Mouse (Mus musculus): Measurements from ENCODE around the gene Mpzl1. TPM values are rescaled to one million over a fixed set of nuclear protein-coding genes. Genes with fewer than 3 reads are reported as not detected.

Mpzl1 gene
- total and polyA plus RNA-seq, 2 experiments: 1.4 to 5.8 TPM

DNA sequence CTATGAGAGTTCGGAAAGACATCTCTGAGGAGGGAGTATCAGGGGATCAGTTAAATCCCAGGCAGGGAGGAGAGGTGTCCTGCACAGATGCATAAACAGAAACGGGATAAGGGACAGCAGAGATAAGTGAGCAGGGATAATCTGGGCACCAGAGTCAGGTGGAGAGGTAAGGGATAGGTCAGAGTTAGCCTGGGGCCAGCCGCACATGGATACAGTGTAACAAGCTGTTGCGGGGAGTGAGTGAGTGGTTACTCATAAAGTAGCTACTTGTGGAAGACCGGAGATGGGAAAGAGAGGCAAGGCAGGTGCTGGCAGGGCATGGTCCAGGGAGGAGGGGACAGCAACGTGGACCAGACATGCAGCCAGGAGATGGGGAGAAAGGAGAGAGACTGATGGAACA is 35.7 kb upstream of the Mpzl1 start:
- no peak overlapping the region for H3K27ac ChIP-seq (replicated peaks; ENCODE audit: insufficient read depth, low read depth, low read length)
- no peak for TF ChIP-seq CTCF (IDR thresholded peaks at IDR 0.05; ENCODE audit: low read depth, low read length)
- no peak for TF ChIP-seq POLR2A (IDR thresholded peaks at IDR 0.05; ENCODE audit: extremely low read depth, insufficient read depth, low read length)
- H3K9ac ChIP-seq (ENCODE audit: low read depth, low read length): no peak overlapping the region
- DNase-seq (ENCODE audit: extremely low read depth, low read depth, low spot score): no peak
- no peaks in the 10 kb centered on the region for H3K27me3 ChIP-seq (ENCODE audit: control insufficient read depth, insufficient read depth, low read length)
- H3K4me1 ChIP-seq (ENCODE audit: control insufficient read depth, insufficient read depth, low read length): peaks cover 6% of the 10 kb centered on the region; the same call in 1 of the 2 replicates
- no peaks in the 10 kb centered on the region for H3K79me2 ChIP-seq (ENCODE audit: control insufficient read depth, insufficient read depth, low read length)
- WGBS: 79% methylated on average over 6 of the region's 6 CpGs
- no peaks in the 10 kb centered on the region for H3K36me3 ChIP-seq (ENCODE audit: control insufficient read depth, insufficient read depth, low read length)
- H3K4me3 ChIP-seq (ENCODE audit: insufficient read depth, low read depth, low read length): no peak overlapping the region

DNA sequence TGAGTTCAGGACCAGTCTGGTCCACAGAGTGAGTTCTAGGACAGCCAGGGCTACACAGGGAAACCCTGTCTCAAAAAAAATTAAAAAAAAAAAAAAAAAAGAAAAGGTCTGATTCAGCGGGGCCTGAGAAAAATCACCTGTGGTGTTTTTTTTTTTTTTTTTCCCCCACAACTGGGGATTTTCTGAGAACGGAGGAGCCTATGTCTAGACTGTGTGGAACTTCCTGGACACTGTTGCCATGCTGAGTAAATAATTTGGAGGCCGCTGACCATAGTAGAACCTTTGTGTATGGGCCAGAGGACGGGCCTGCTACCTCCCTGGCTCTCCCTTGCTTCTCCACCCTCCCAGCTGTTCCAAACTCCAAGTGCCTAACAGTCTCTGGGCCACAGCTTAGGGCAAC is 34.6 kb upstream of the Mpzl1 start:
- Histone ChIP-seq H3K4me1 (ENCODE audit: control insufficient read depth, insufficient read depth, low read length) (peaks cover 5% of the 10 kb centered on the region; the same call in 1 of the 2 replicates), H3K4me3 (ENCODE audit: insufficient read depth, low read depth, low read length) (no peak overlapping the region), H3K79me2 (ENCODE audit: control insufficient read depth, insufficient read depth, low read length) (no peaks in the 10 kb centered on the region), H3K27me3 (ENCODE audit: control insufficient read depth, insufficient read depth, low read length) (no peaks in the 10 kb centered on the region), H3K27ac (replicated peaks; ENCODE audit: insufficient read depth, low read depth, low read length) (no peak overlapping the region), H3K9ac (ENCODE audit: low read depth, low read length) (no peak overlapping the region), H3K36me3 (ENCODE audit: control insufficient read depth, insufficient read depth, low read length) (no peaks in the 10 kb centered on the region)
- no peak for TF ChIP-seq POLR2A (IDR thresholded peaks at IDR 0.05; ENCODE audit: extremely low read depth, insufficient read depth, low read length)
- no peak for TF ChIP-seq CTCF (IDR thresholded peaks at IDR 0.05; ENCODE audit: low read depth, low read length)
- WGBS: 60% methylated on average over 4 of the region's 4 CpGs
- no peak for DNase-seq (ENCODE audit: extremely low read depth, low read depth, low spot score)

DNA sequence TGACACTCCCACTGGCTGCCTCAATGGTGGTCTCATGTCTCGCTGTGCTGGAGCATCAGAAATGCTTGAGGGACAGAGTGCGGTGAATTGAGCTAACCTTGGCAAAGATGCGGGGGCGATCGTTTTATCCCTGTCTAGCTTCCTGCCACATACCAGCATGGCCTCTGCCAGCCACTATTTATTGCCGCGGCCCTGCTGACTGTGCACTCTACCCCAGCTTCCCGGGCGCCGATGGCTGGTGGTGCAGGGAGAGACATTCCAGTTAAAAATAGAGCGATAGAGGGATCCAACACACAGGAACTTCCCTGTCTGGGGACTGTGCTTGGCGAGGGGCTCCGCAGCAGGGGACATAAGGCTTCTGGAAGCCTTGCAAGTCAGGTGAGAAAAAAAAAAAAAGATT is 33.0 kb upstream of the Mpzl1 start:
- Histone ChIP-seq H3K79me2 (ENCODE audit: control insufficient read depth, insufficient read depth, low read length) (no peaks in the 10 kb centered on the region), H3K36me3 (ENCODE audit: control insufficient read depth, insufficient read depth, low read length) (no peaks in the 10 kb centered on the region), H3K27ac (replicated peaks; ENCODE audit: insufficient read depth, low read depth, low read length) (peak overlapping the region; percentile 22), H3K4me1 (ENCODE audit: control insufficient read depth, insufficient read depth, low read length) (peaks cover 6% of the 10 kb centered on the region; the same call in 1 of the 2 replicates), H3K4me3 (ENCODE audit: insufficient read depth, low read depth, low read length) (no peak overlapping the region), H3K27me3 (ENCODE audit: control insufficient read depth, insufficient read depth, low read length) (no peaks in the 10 kb centered on the region), H3K9ac (ENCODE audit: low read depth, low read length) (no peak overlapping the region)
- WGBS: 58% methylated on average over 13 of the region's 13 CpGs
- no peak for TF ChIP-seq POLR2A (IDR thresholded peaks at IDR 0.05; ENCODE audit: extremely low read depth, insufficient read depth, low read length)
- no peak for TF ChIP-seq CTCF (IDR thresholded peaks at IDR 0.05; ENCODE audit: low read depth, low read length)
- no peak for DNase-seq (ENCODE audit: extremely low read depth, low read depth, low spot score)

DNA sequence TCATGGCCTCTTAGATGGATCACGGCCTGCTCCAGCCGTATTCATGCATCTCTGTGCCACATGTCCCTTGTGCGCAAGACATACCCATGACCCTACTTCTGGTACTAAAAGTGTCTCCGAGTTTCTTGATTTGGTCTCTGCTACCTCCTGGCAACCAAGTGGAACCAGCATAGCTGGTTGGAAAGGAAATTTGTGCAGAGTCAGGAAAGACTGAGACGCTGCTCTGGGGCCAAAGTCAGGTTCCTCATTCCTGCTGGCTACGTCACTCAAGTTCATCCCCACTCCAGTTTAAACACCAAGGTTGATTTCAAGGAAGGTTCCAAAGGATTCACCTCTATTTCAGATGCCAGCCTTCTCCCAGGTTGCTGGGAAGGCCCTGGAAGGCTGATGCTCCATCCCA is 32.6 kb upstream of the Mpzl1 start:
- no peaks in the 10 kb centered on the region for H3K36me3 ChIP-seq (ENCODE audit: control insufficient read depth, insufficient read depth, low read length)
- no peak overlapping the region for H3K9ac ChIP-seq (ENCODE audit: low read depth, low read length)
- no peaks in the 10 kb centered on the region for H3K27me3 ChIP-seq (ENCODE audit: control insufficient read depth, insufficient read depth, low read length)
- TF ChIP-seq CTCF (IDR thresholded peaks at IDR 0.05; ENCODE audit: low read depth, low read length): no peak
- TF ChIP-seq POLR2A (IDR thresholded peaks at IDR 0.05; ENCODE audit: extremely low read depth, insufficient read depth, low read length): no peak
- H3K4me3 ChIP-seq (ENCODE audit: insufficient read depth, low read depth, low read length): no peak overlapping the region
- peak; percentile 24 for DNase-seq (ENCODE audit: extremely low read depth, low read depth, low spot score)
- peak overlapping the region; percentile 22 for H3K27ac ChIP-seq (replicated peaks; ENCODE audit: insufficient read depth, low read depth, low read length)
- H3K79me2 ChIP-seq (ENCODE audit: control insufficient read depth, insufficient read depth, low read length): no peaks in the 10 kb centered on the region
- H3K4me1 ChIP-seq (ENCODE audit: control insufficient read depth, insufficient read depth, low read length): peaks cover 5% of the 10 kb centered on the region; the same call in 1 of the 2 replicates
- WGBS: 91% methylated on average over 6 of the region's 6 CpGs

DNA sequence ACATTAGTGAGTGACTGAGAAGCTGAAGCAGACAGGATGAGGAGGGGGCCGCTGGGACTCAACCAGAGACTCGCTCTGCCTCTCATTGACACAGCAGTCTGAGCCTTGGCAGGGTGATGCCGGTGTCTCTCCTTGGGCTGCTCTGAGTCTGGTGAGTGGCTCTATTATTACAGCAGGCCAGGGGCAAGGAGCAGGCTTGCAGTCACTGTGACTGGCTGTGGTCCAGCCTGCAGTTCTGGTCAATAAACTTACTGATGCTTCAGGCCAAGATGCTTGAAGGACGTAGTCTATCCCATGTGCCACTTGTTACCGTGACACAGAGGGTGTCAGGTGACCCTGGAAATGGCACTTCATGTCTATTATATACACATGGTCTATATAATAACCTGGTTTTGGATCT is 31.4 kb upstream of the Mpzl1 start:
- H3K4me1 ChIP-seq (ENCODE audit: control insufficient read depth, insufficient read depth, low read length): peaks cover 5% of the 10 kb centered on the region; the same call in 1 of the 2 replicates
- H3K79me2 ChIP-seq (ENCODE audit: control insufficient read depth, insufficient read depth, low read length): no peaks in the 10 kb centered on the region
- peak; percentile 31 for DNase-seq (ENCODE audit: extremely low read depth, low read depth, low spot score)
- no peak overlapping the region for H3K27ac ChIP-seq (replicated peaks; ENCODE audit: insufficient read depth, low read depth, low read length)
- no peaks in the 10 kb centered on the region for H3K36me3 ChIP-seq (ENCODE audit: control insufficient read depth, insufficient read depth, low read length)
- no peak overlapping the region for H3K9ac ChIP-seq (ENCODE audit: low read depth, low read length)
- H3K27me3 ChIP-seq (ENCODE audit: control insufficient read depth, insufficient read depth, low read length): no peaks in the 10 kb centered on the region
- 66% methylated on average over 5 of the region's 5 CpGs for WGBS
- H3K4me3 ChIP-seq (ENCODE audit: insufficient read depth, low read depth, low read length): no peak overlapping the region
- no peak for TF ChIP-seq CTCF (IDR thresholded peaks at IDR 0.05; ENCODE audit: low read depth, low read length)
- no peak for TF ChIP-seq POLR2A (IDR thresholded peaks at IDR 0.05; ENCODE audit: extremely low read depth, insufficient read depth, low read length)

DNA sequence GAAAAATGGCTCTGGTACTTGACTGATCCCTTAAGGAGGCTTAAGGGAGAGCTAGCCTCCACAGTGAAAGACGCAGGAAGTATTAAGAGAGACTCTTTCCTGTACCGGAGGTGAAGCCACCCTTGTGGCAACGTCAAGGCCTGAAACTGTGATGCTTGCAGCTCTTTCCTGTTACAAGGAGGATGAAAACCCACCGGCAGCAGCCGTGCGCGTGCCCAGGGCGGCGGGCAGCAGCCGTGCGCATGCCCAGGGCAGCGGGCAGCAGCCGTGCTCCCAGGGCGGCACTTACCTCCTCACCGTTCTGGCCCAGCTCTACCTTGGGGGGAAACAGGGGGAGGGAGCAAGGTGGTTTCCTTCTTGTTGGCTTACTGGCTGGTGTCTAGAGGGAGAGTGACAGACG is 28.9 kb upstream of the Mpzl1 start:
- Histone ChIP-seq H3K27ac (replicated peaks; ENCODE audit: insufficient read depth, low read depth, low read length) (no peak overlapping the region), H3K4me3 (ENCODE audit: insufficient read depth, low read depth, low read length) (no peak overlapping the region), H3K27me3 (ENCODE audit: control insufficient read depth, insufficient read depth, low read length) (no peaks in the 10 kb centered on the region), H3K79me2 (ENCODE audit: control insufficient read depth, insufficient read depth, low read length) (no peaks in the 10 kb centered on the region), H3K36me3 (ENCODE audit: control insufficient read depth, insufficient read depth, low read length) (no peaks in the 10 kb centered on the region), H3K9ac (ENCODE audit: low read depth, low read length) (no peak overlapping the region), H3K4me1 (ENCODE audit: control insufficient read depth, insufficient read depth, low read length) (peaks cover 2% of the 10 kb centered on the region; the same call in 1 of the 2 replicates)
- no peak for TF ChIP-seq POLR2A (IDR thresholded peaks at IDR 0.05; ENCODE audit: extremely low read depth, insufficient read depth, low read length)
- TF ChIP-seq CTCF (IDR thresholded peaks at IDR 0.05; ENCODE audit: low read depth, low read length): no peak
- DNase-seq (ENCODE audit: extremely low read depth, low read depth, low spot score): no peak
- 75% methylated on average over 16 of the region's 16 CpGs for WGBS

Data from liver, adult 2 months (tissue).